Mouse (Mus musculus): ENCODE measurements around the gene Prr7.

- TF ChIP-seq USF1 (IDR thresholded peaks at IDR 0.05; ENCODE audit: low read depth) (no peak), POLR2A (IDR thresholded peaks at IDR 0.05; ENCODE audit: insufficient read length, low read depth) (no peak), TCF3 (IDR thresholded peaks at IDR 0.05; ENCODE audit: insufficient read length, low read depth) (no peak), MYOD1 (IDR thresholded peaks at IDR 0.05; ENCODE audit: control insufficient read depth in 1 of 3, insufficient read length in 2 of 3, low read depth in 2 of 3) (no peak), TCF12 (IDR thresholded peaks at IDR 0.05; ENCODE audit: insufficient read depth, poor library complexity, severe bottlenecking) (no peak), POLR2AphosphoS2 (IDR thresholded peaks at IDR 0.05; ENCODE audit: insufficient read length, low read depth) (no peak), MAX (IDR thresholded peaks at IDR 0.05; ENCODE audit: low read depth) (no peak), MYOG (IDR thresholded peaks at IDR 0.05; ENCODE audit: control insufficient read depth in 1 of 3, insufficient read depth in 1 of 3, insufficient read length in 2 of 3, low read depth in 2 of 3) (no peak)
These were observed 31.6 kb downstream of the Prr7 start for GRCm38 (mm10) chr13:55495702-55496101.

Data from myocyte (in vitro differentiated cells).